ENCODE assay signal across 14 mouse cellular contexts in genomic region chr11:117597754-117598153, GRCm38 (mm10). TPM values are rescaled to one million over a fixed set of nuclear protein-coding genes. Genes with fewer than 3 reads are reported as not detected.
A peak's percentile ranks its signal among the peaks of the same experiment; 100 is the strongest.
DNase-seq lines count a peak whose midpoint lies in the region; ATAC-seq lines count a peak whose summit lies in the region.
"Had no signal": no experiment of that assay in that cellular context is flagged by ENCODE, and none has a peak within 500 bp of the region (broad histone marks: within the 10 kb centered on the region; RNA-seq: fewer than 3 reads in every experiment).

No protein-coding gene starts in this region.

- H3K9ac ChIP-seq in midbrain, embryonic 11.5 days (ENCODE audit: low read length) = no peak overlapping the region
- peak overlapping the region; percentile 30; the same call in 1 of the 2 replicates for H3K9ac ChIP-seq in forebrain, embryonic 13.5 days
- H3K9ac ChIP-seq in limb, embryonic 12.5 days (replicated peaks) = no peak overlapping the region
- peak overlapping the region; percentile 39 for H3K9ac ChIP-seq in neural tube, embryonic 14.5 days (replicated peaks; ENCODE audit: low read depth, low read length)
- H3K9ac ChIP-seq: heart, embryonic 13.5 days; liver, postnatal 0 days had no signal

- no peak overlapping the region for H3K4me2 ChIP-seq in midbrain, embryonic 11.5 days
- H3K4me2 ChIP-seq in forebrain, embryonic 13.5 days = peak overlapping the region; percentile 42
- H3K4me2 ChIP-seq in limb, embryonic 12.5 days = peak overlapping the region; percentile 56; the same call in 1 of the 2 replicates
- H3K4me2 ChIP-seq in neural tube, embryonic 14.5 days (ENCODE audit: low read depth, low read length) = peak overlapping the region; percentile 23

- H3K36me3 ChIP-seq in midbrain, embryonic 10.5 days = no peaks in the 10 kb centered on the region
- no peaks in the 10 kb centered on the region for H3K36me3 ChIP-seq in midbrain, embryonic 11.5 days (ENCODE audit: control insufficient read depth, insufficient read depth, low read length)
- H3K36me3 ChIP-seq in forebrain, embryonic 13.5 days (ENCODE audit: poor library complexity, severe bottlenecking) = no peaks in the 10 kb centered on the region
- H3K36me3 ChIP-seq in limb, embryonic 12.5 days = no peaks in the 10 kb centered on the region
- H3K36me3 ChIP-seq in neural tube, embryonic 14.5 days (ENCODE audit: control insufficient read depth, insufficient read depth, low read length) = no peaks in the 10 kb centered on the region
- H3K36me3 ChIP-seq: heart, embryonic 13.5 days had no signal

- no peak for DNase-seq in midbrain, embryonic 10.5 days (ENCODE audit: low spot score)
- DNase-seq in midbrain, embryonic 11.5 days (ENCODE audit: low spot score, missing footprints) = no peak
- DNase-seq in frontal cortex, adult 2 months (ENCODE audit: extremely low spot score in 1 of 2, low spot score in 1 of 2) = no peak
- no peak for DNase-seq in cerebellum, postnatal 25 days
- no peak for DNase-seq in spleen, postnatal 14 days (ENCODE audit: low spot score in 2 of 2)
- DNase-seq: gastrocnemius, postnatal 36 days; liver, postnatal 0 days; lung, postnatal 4 days; thymus, postnatal 36 days had no signal

- H3K9me3 ChIP-seq in midbrain, embryonic 10.5 days (replicated peaks) = no peaks in the 10 kb centered on the region
- no peaks in the 10 kb centered on the region for H3K9me3 ChIP-seq in midbrain, embryonic 11.5 days (ENCODE audit: control insufficient read depth, low read length)
- no peaks in the 10 kb centered on the region for H3K9me3 ChIP-seq in forebrain, embryonic 13.5 days (replicated peaks)
- no peaks in the 10 kb centered on the region for H3K9me3 ChIP-seq in limb, embryonic 12.5 days
- H3K9me3 ChIP-seq in neural tube, embryonic 14.5 days (ENCODE audit: control insufficient read depth, low read length) = no peaks in the 10 kb centered on the region
- H3K9me3 ChIP-seq: heart, embryonic 13.5 days had no signal

- H3K27ac ChIP-seq in midbrain, embryonic 10.5 days (replicated peaks) = no peak overlapping the region
- no peak overlapping the region for H3K27ac ChIP-seq in midbrain, embryonic 11.5 days (ENCODE audit: low read depth, low read length)
- peak overlapping the region; percentile 65 for H3K27ac ChIP-seq in forebrain, embryonic 13.5 days
- no peak overlapping the region for H3K27ac ChIP-seq in limb, embryonic 12.5 days
- peak overlapping the region; percentile 90 for H3K27ac ChIP-seq in neural tube, embryonic 14.5 days (ENCODE audit: low read depth, low read length)
- H3K27ac ChIP-seq: heart, embryonic 13.5 days; kidney, postnatal 0 days had no signal

- 31% methylated on average over 5 of the region's 5 CpGs for WGBS in midbrain, embryonic 10.5 days
- 35% methylated on average over 5 of the region's 5 CpGs for WGBS in midbrain, embryonic 11.5 days
- WGBS in forebrain, embryonic 13.5 days = 22% methylated on average over 5 of the region's 5 CpGs
- 31% methylated on average over 5 of the region's 5 CpGs for WGBS in limb, embryonic 12.5 days
- WGBS in neural tube, embryonic 14.5 days = 16% methylated on average over 5 of the region's 5 CpGs

- H3K4me1 ChIP-seq in midbrain, embryonic 10.5 days = peaks cover 63% of the 10 kb centered on the region
- H3K4me1 ChIP-seq in midbrain, embryonic 11.5 days (ENCODE audit: control insufficient read depth, insufficient read depth, low read length) = peaks cover 32% of the 10 kb centered on the region
- H3K4me1 ChIP-seq in forebrain, embryonic 13.5 days = peaks cover 49% of the 10 kb centered on the region
- H3K4me1 ChIP-seq in limb, embryonic 12.5 days (replicated peaks) = peaks cover 35% of the 10 kb centered on the region
- peaks cover 40% of the 10 kb centered on the region for H3K4me1 ChIP-seq in neural tube, embryonic 14.5 days (ENCODE audit: control insufficient read depth, insufficient read depth, low read length)

- H3K4me3 ChIP-seq in midbrain, embryonic 10.5 days = 0 out of 2 replicates have a peak overlapping the region, but pooled peaks have one; percentile 14
- H3K4me3 ChIP-seq in midbrain, embryonic 11.5 days (ENCODE audit: low read depth, low read length) = no peak overlapping the region
- H3K4me3 ChIP-seq in forebrain, embryonic 13.5 days = no peak overlapping the region; the same call in 1 of the 2 replicates
- no peak overlapping the region; the same call in 1 of the 2 replicates for H3K4me3 ChIP-seq in limb, embryonic 12.5 days (replicated peaks)
- H3K4me3 ChIP-seq in neural tube, embryonic 14.5 days (ENCODE audit: low read depth, low read length) = no peak overlapping the region

- H3K27me3 ChIP-seq in midbrain, embryonic 10.5 days (ENCODE audit: low read depth, poor library complexity, severe bottlenecking) = peaks cover 85% of the 10 kb centered on the region
- peaks cover 26% of the 10 kb centered on the region for H3K27me3 ChIP-seq in midbrain, embryonic 11.5 days (ENCODE audit: control insufficient read depth, insufficient read depth, low read length)
- peaks cover 44% of the 10 kb centered on the region for H3K27me3 ChIP-seq in forebrain, embryonic 13.5 days
- H3K27me3 ChIP-seq in limb, embryonic 12.5 days = peaks cover 58% of the 10 kb centered on the region
- H3K27me3 ChIP-seq in neural tube, embryonic 14.5 days (ENCODE audit: control insufficient read depth, insufficient read depth, low read length) = peaks cover 6% of the 10 kb centered on the region; the same call in 1 of the 2 replicates

- ATAC-seq in midbrain, embryonic 11.5 days (ENCODE audit: low FRiP score) = no peak
- no peak for ATAC-seq in forebrain, embryonic 13.5 days
- ATAC-seq in limb, embryonic 12.5 days (ENCODE audit: insufficient number of reproducible peaks, insufficient read depth, low FRiP score, low TSS enrichment, low read depth) = no peak
- ATAC-seq in neural tube, embryonic 14.5 days (ENCODE audit: low read depth) = peak; percentile 25; the same call in 1 of the 2 replicates
- ATAC-seq: liver, postnatal 0 days had no signal

RNA-seq across cellular contexts. Expression of gene Tnrc6c, which starts 56.3 kb away (rescaled TPM):
- polyA plus RNA-seq in midbrain, embryonic 10.5 days (2016; fragmentation: Nextera tagmentation; extraction: Ambion mirVana) = 9.4 and 12.4 TPM in 2 replicates
- polyA plus RNA-seq in midbrain, embryonic 11.5 days (2014; fragmentation: Nextera tagmentation; extraction: Ambion mirVana) = 14.6 and 15.1 TPM in 2 replicates
- 23.7 and 24.7 TPM in 2 replicates for polyA plus RNA-seq in forebrain, embryonic 13.5 days (2015; fragmentation: Nextera tagmentation; extraction: Ambion mirVana)
- polyA plus RNA-seq in limb, embryonic 12.5 days (2016; fragmentation: Nextera tagmentation; extraction: Ambion mirVana) = 20.0 and 22.6 TPM in 2 replicates
- 30.6 and 32.5 TPM in 2 replicates for polyA plus RNA-seq in neural tube, embryonic 14.5 days (2014; fragmentation: Nextera tagmentation; extraction: Ambion mirVana)
- polyA plus RNA-seq in frontal cortex, adult 2 months (2012; rRNA removed) = 44.4 and 56.5 TPM in 2 replicates

Comparison
In these comparisons a context has a peak if more than half of its experiments do, and no peak if none do; other contexts are left out.
1. H3K27ac ChIP-seq: peak in forebrain, embryonic 13.5 days (single experiment) and neural tube, embryonic 14.5 days (single experiment); none in midbrain, embryonic 10.5 days (single experiment), midbrain, embryonic 11.5 days (single experiment) and limb, embryonic 12.5 days (single experiment).
2. H3K9ac ChIP-seq: peak in forebrain, embryonic 13.5 days (single experiment) and neural tube, embryonic 14.5 days (single experiment); none in midbrain, embryonic 11.5 days (single experiment) and limb, embryonic 12.5 days (single experiment).